Mouse (Mus musculus): ENCODE results near the gene Kcne1.

DNA sequence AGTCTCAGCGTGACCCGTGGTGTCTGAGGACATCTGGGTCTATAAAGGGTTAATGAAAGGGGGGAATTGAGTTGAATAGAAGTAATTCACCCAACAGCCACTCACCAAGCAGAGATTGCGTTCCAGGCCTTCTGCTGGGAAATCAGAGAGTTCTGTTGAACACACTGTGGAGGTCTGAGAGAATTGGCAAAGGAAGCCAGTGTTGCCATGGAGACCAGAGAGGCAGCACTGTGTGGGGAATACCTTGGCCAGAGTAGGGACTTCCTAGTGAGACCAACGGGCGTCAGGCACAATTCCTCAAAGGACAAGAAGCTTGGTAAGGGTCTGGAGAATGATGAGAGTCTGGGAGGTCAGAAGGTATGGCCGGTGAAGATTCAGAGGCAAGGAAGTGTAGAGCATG lies 23.2 kb upstream of the Kcne1 start:
- no peak for TF ChIP-seq CTCF (IDR thresholded peaks at IDR 0.05; ENCODE audit: borderline replicate concordance, insufficient read depth, low read length)
- TF ChIP-seq POLR2A (IDR thresholded peaks at IDR 0.05; ENCODE audit: low read depth, low read length) = no peak
